ENCODE assay signal across 8 mouse cellular contexts in genomic region chr14:26533821-26534756, GRCm38 (mm10). TPM values are rescaled to one million over a fixed set of nuclear protein-coding genes. Genes with fewer than 3 reads are reported as not detected.
A peak's percentile ranks its signal among the peaks of the same experiment; 100 is the strongest.
DNase-seq lines count a peak whose midpoint lies in the region; ATAC-seq and TF ChIP-seq lines count a peak whose summit lies in the region.

No protein-coding gene starts in this region.

- peaks cover 2 to 24% of the 10 kb centered on the region in 2 experiments; a peak in 3 of 4 replicates for H3K36me3 ChIP-seq in MEL (ENCODE audit: control insufficient read depth in 1 of 2, insufficient read depth in 2 of 2, low read length in 2 of 2)
- no peaks in the 10 kb centered on the region for H3K36me3 ChIP-seq in hindbrain, postnatal 0 days (ENCODE audit: insufficient read depth, low read length)
- 0 out of 2 replicates have a peak, but pooled peaks cover 2% of the 10 kb centered on the region for H3K36me3 ChIP-seq in limb, embryonic 13.5 days
- 0 out of 2 replicates have a peak, but pooled peaks cover 6% of the 10 kb centered on the region for H3K36me3 ChIP-seq in midbrain, embryonic 13.5 days

- no peaks in the 10 kb centered on the region; a peak in 1 of 4 replicates for H3K27me3 ChIP-seq in MEL (ENCODE audit: control insufficient read depth in 1 of 2, insufficient read depth in 2 of 2, low read length in 2 of 2)
- no peaks in the 10 kb centered on the region for H3K27me3 ChIP-seq in hindbrain, postnatal 0 days (ENCODE audit: insufficient read depth, low read length)
- H3K27me3 ChIP-seq in limb, embryonic 13.5 days = no peaks in the 10 kb centered on the region
- H3K27me3 ChIP-seq in midbrain, embryonic 13.5 days = no peaks in the 10 kb centered on the region

- ATAC-seq in hindbrain, postnatal 0 days = peak; percentile 82
- peak; percentile 78 for ATAC-seq in limb, embryonic 13.5 days (ENCODE audit: low FRiP score, low read depth)
- ATAC-seq in midbrain, embryonic 13.5 days = peak; percentile 89

- H3K9ac ChIP-seq in MEL (ENCODE audit: control insufficient read depth, low read depth, low read length, poor library complexity, severe bottlenecking) = peak overlapping the region; percentile 98
- H3K9ac ChIP-seq in hindbrain, postnatal 0 days (replicated peaks; ENCODE audit: low read length) = peak overlapping the region; percentile 84
- peak overlapping the region; percentile 96 for H3K9ac ChIP-seq in limb, embryonic 13.5 days
- peak overlapping the region; percentile 89 for H3K9ac ChIP-seq in midbrain, embryonic 13.5 days (replicated peaks)

- peaks cover 5 to 16% of the 10 kb centered on the region in 2 experiments for H3K4me1 ChIP-seq in MEL (ENCODE audit: control insufficient read depth in 1 of 2, insufficient read depth in 2 of 2, low read length in 2 of 2)
- peaks cover 23% of the 10 kb centered on the region for H3K4me1 ChIP-seq in hindbrain, postnatal 0 days (ENCODE audit: insufficient read depth, low read length)
- peaks cover 39% of the 10 kb centered on the region for H3K4me1 ChIP-seq in limb, embryonic 13.5 days
- H3K4me1 ChIP-seq in midbrain, embryonic 13.5 days (replicated peaks) = peaks cover 44% of the 10 kb centered on the region

- peak overlapping the region; percentile 95 for H3K4me2 ChIP-seq in hindbrain, postnatal 0 days (ENCODE audit: low read depth, low read length)
- H3K4me2 ChIP-seq in limb, embryonic 13.5 days (replicated peaks) = peak overlapping the region; percentile 90
- H3K4me2 ChIP-seq in midbrain, embryonic 13.5 days (replicated peaks) = peak overlapping the region; percentile 81

- DNase-seq in 3134 (ENCODE audit: extremely low read depth, insufficient read length, low spot score) (peak; percentile 66), MEL (ENCODE audit: low read depth, low spot score) (peak; percentile 75)
- DNase-seq in cerebellum, adult 9-10 months = peak; percentile 44
- peak; percentile 27 for DNase-seq in gastrocnemius, adult 18-20 months (ENCODE audit: low spot score)
- peak; percentile 63 for DNase-seq in hindbrain, postnatal 0 days (ENCODE audit: low spot score)
- DNase-seq in testis, postnatal 10 days (ENCODE audit: low spot score) = peak; percentile 77

- H3K9me3 ChIP-seq in MEL (replicated peaks; ENCODE audit: insufficient read depth, low read length) = no peaks in the 10 kb centered on the region
- H3K9me3 ChIP-seq in hindbrain, postnatal 0 days (ENCODE audit: low read length) = no peaks in the 10 kb centered on the region
- H3K9me3 ChIP-seq in limb, embryonic 13.5 days = no peaks in the 10 kb centered on the region
- H3K9me3 ChIP-seq in midbrain, embryonic 13.5 days = no peaks in the 10 kb centered on the region

- peaks cover 47% of the 10 kb centered on the region for H3K79me2 ChIP-seq in MEL (ENCODE audit: control insufficient read depth, insufficient read depth, low read length, poor library complexity)

- under 1% methylated on average over 89 of the region's 92 CpGs for WGBS in hindbrain, postnatal 0 days
- WGBS in limb, embryonic 13.5 days = under 1% methylated on average over 86 of the region's 92 CpGs
- WGBS in midbrain, embryonic 13.5 days = under 1% methylated on average over 82 of the region's 92 CpGs

- peak overlapping the region; percentile 77 to 86 for H3K4me3 ChIP-seq in MEL (ENCODE audit: control insufficient read depth in 1 of 2, insufficient read depth in 1 of 2, low read depth in 2 of 2, low read length in 2 of 2)
- peak overlapping the region; percentile 88 for H3K4me3 ChIP-seq in hindbrain, postnatal 0 days (ENCODE audit: low read length)
- peak overlapping the region; percentile 96 for H3K4me3 ChIP-seq in limb, embryonic 13.5 days
- H3K4me3 ChIP-seq in midbrain, embryonic 13.5 days (replicated peaks) = peak overlapping the region; percentile 83

- no peak for TF ChIP-seq RAD21 in MEL (IDR thresholded peaks at IDR 0.05; ENCODE audit: low read depth, low read length)

- peak overlapping the region; percentile 63 for H3K27ac ChIP-seq in MEL (ENCODE audit: control insufficient read depth, low read depth, low read length)
- peak overlapping the region; percentile 88 for H3K27ac ChIP-seq in hindbrain, postnatal 0 days
- peak overlapping the region; percentile 83 for H3K27ac ChIP-seq in limb, embryonic 13.5 days
- peak overlapping the region; percentile 86 for H3K27ac ChIP-seq in midbrain, embryonic 13.5 days

- no peak for TF ChIP-seq CTCF in MEL (IDR thresholded peaks at IDR 0.05 in 2 of 3, conservative IDR thresholded peaks at IDR 0.05 in 1 of 3; ENCODE audit: control insufficient read depth in 1 of 3, insufficient read depth in 1 of 3, low read depth in 2 of 3, low read length in 3 of 3, poor library complexity in 1 of 3, severe bottlenecking in 1 of 3)
- TF ChIP-seq CTCF in hindbrain, postnatal 0 days (IDR thresholded peaks at IDR 0.05; ENCODE audit: low read depth) = no peak

- no peak for TF ChIP-seq EP300 in MEL (IDR thresholded peaks at IDR 0.05; ENCODE audit: low read depth in 1 of 2, low read length in 2 of 2)

- 0 out of 4 replicates have a peak, but pooled peaks of 1 of the 2 experiments have one; percentile 38 for TF ChIP-seq POLR2A in MEL (IDR thresholded peaks at IDR 0.05; ENCODE audit: control insufficient read depth in 1 of 2, insufficient read depth in 1 of 2, low read depth in 1 of 2, low read length in 2 of 2, poor library complexity in 1 of 2)

TF ChIP-seq in MEL, 35 proteins besides CTCF, POLR2A, EP300 and RAD21:
- TF ChIP-seq USF1 (IDR thresholded peaks at IDR 0.05; ENCODE audit: low read depth, low read length) (no peak), SIN3A (IDR thresholded peaks at IDR 0.05; ENCODE audit: low read length) (peak; percentile 33; the same call in 1 of the 2 replicates), CHD1 (IDR thresholded peaks at IDR 0.05; ENCODE audit: low read depth, low read length) (0 out of 2 replicates have a peak, but pooled peaks have one; percentile 72), HCFC1 (IDR thresholded peaks at IDR 0.05; ENCODE audit: low read depth, low read length) (no peak), ZKSCAN1 (IDR thresholded peaks at IDR 0.05; ENCODE audit: low read depth, low read length) (no peak), MAFK (IDR thresholded peaks at IDR 0.05; ENCODE audit: borderline replicate concordance, low read depth, low read length) (no peak), UBTF (IDR thresholded peaks at IDR 0.05; ENCODE audit: borderline replicate concordance, insufficient read depth, low read depth, low read length) (peak; percentile 90; the same call in 1 of the 2 replicates), MAZ (IDR thresholded peaks at IDR 0.05; ENCODE audit: low read depth, low read length) (peak; percentile 59; the same call in 1 of the 2 replicates), E2F4 (IDR thresholded peaks at IDR 0.05; ENCODE audit: borderline replicate concordance, low read depth, low read length) (no peak), MAX (IDR thresholded peaks at IDR 0.05; ENCODE audit: low read length) (no peak)

RNA-seq across cellular contexts. Expression of gene Slmap, which starts 0.6 kb away (rescaled TPM):
- total RNA-seq in MEL (2012; rRNA removed) = 21.4 and 23.7 TPM in 2 replicates
- polyA plus RNA-seq in MEL (2012; ENCODE audit: insufficient read depth in 1 of 2, insufficient read length in 2 of 2, low read depth in 1 of 2, low replicate concordance in 2 of 2, missing spikeins in 1 of 2) = 10 to 100 TPM in 1 of 2 experiments, not detected in 1; 41.9 TPM
- total RNA-seq in gastrocnemius, adult 18-20 months (2021) = 10 to 100 TPM; 73.5 to 95.6 TPM
- 16.1 and 17.1 TPM in 2 replicates for total RNA-seq in hindbrain, postnatal 0 days (2014; rRNA removed)
- 11.3 and 11.7 TPM in 2 replicates for polyA plus RNA-seq in hindbrain, postnatal 0 days (2015; fragmentation: Nextera tagmentation; extraction: Ambion mirVana)
- polyA plus RNA-seq in limb, embryonic 13.5 days (2015; fragmentation: Nextera tagmentation; extraction: Ambion mirVana) = 15.3 and 16.4 TPM in 2 replicates
- polyA plus RNA-seq in midbrain, embryonic 13.5 days (2015; fragmentation: Nextera tagmentation; extraction: Ambion mirVana) = 12.5 and 14.6 TPM in 2 replicates

RNA-seq across cellular contexts. Expression of gene Dennd6a, which starts 39.6 kb away (rescaled TPM):
- total RNA-seq in MEL (2012; rRNA removed) = 13.1 and 14.6 TPM in 2 replicates
- 10 to 100 TPM; 13.6 to 40.0 TPM for polyA plus RNA-seq in MEL (2012; ENCODE audit: insufficient read depth in 1 of 2, insufficient read length in 2 of 2, low read depth in 1 of 2, low replicate concordance in 2 of 2, missing spikeins in 1 of 2)
- 1 to 10 TPM; 6.7 to 7.8 TPM for total RNA-seq in gastrocnemius, adult 18-20 months (2021)
- total RNA-seq in hindbrain, postnatal 0 days (2014; rRNA removed) = 23.8 and 33.8 TPM in 2 replicates
- 13.7 and 14.9 TPM in 2 replicates for polyA plus RNA-seq in hindbrain, postnatal 0 days (2015; fragmentation: Nextera tagmentation; extraction: Ambion mirVana)
- polyA plus RNA-seq in limb, embryonic 13.5 days (2015; fragmentation: Nextera tagmentation; extraction: Ambion mirVana) = 27.7 and 28.1 TPM in 2 replicates
- polyA plus RNA-seq in midbrain, embryonic 13.5 days (2015; fragmentation: Nextera tagmentation; extraction: Ambion mirVana) = 19.7 and 21.8 TPM in 2 replicates

Comparison
In these comparisons a context has a peak if more than half of its experiments do, and no peak if none do; other contexts are left out.
1. Peak in every context shown above with its lines: DNase-seq, ATAC-seq, H3K4me3 ChIP-seq and H3K27ac ChIP-seq.
2. DNase-seq: peak in every context shown above with its lines; median percentile 77 in testis, postnatal 10 days; 75 in MEL; 66 in 3134; 63 in hindbrain, postnatal 0 days; 44 in cerebellum, adult 9-10 months; 27 in gastrocnemius, adult 18-20 months.